Mouse (Mus musculus): ENCODE results near the gene Celf6. TPM values are rescaled to one million over a fixed set of nuclear protein-coding genes. Genes with fewer than 3 reads are reported as not detected.

Gene Celf6
- total and polyA plus RNA-seq, 2 experiments from 2014 or later: 40.9 to 82.3 TPM

DNA sequence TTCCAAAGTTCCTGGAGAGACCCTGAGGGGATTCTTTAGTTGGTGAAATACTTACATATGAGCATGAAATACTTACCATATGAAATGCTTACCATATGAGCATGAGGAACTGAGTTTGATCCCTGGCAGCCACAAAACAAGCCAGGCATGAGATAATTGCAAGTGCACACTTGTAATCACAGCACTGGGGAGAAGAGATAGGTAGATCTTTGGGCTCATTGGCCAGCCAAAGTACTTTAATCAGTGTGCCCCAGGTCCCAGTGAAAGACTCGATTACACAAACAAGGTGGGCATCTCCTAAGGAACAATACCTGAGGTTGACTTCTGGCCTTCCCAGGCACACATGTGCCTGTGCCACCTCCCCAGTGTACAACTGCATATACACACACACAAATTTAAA is 60.7 kb downstream of the Celf6 start:
- Histone ChIP-seq H3K9ac (replicated peaks; ENCODE audit: low read length) (no peak overlapping the region), H3K27ac (no peak overlapping the region), H3K9me3 (ENCODE audit: low read length) (no peaks in the 10 kb centered on the region), H3K27me3 (ENCODE audit: insufficient read depth, low read length) (no peaks in the 10 kb centered on the region), H3K4me3 (ENCODE audit: low read length) (no peak overlapping the region), H3K36me3 (ENCODE audit: insufficient read depth, low read length) (peaks cover 60% of the 10 kb centered on the region), H3K4me2 (ENCODE audit: low read depth, low read length) (no peak overlapping the region), H3K4me1 (ENCODE audit: insufficient read depth, low read length) (no peaks in the 10 kb centered on the region)
- WGBS: 90% methylated on average over 1 of the region's 1 CpGs
- no peak for TF ChIP-seq CTCF (IDR thresholded peaks at IDR 0.05; ENCODE audit: low read depth)
- no peak for ATAC-seq
- no peak for DNase-seq (ENCODE audit: low spot score)

- Histone ChIP-seq H3K4me2 (ENCODE audit: low read depth, low read length) (no peak overlapping the region), H3K36me3 (ENCODE audit: insufficient read depth, low read length) (peaks cover 50% of the 10 kb centered on the region), H3K9me3 (ENCODE audit: low read length) (no peaks in the 10 kb centered on the region), H3K4me3 (ENCODE audit: low read length) (no peak overlapping the region), H3K27ac (no peak overlapping the region), H3K9ac (replicated peaks; ENCODE audit: low read length) (no peak overlapping the region), H3K27me3 (ENCODE audit: insufficient read depth, low read length) (no peaks in the 10 kb centered on the region), H3K4me1 (ENCODE audit: insufficient read depth, low read length) (no peaks in the 10 kb centered on the region)
- TF ChIP-seq CTCF (IDR thresholded peaks at IDR 0.05; ENCODE audit: low read depth): no peak
- DNase-seq (ENCODE audit: low spot score): no peak
- no peak for ATAC-seq
- WGBS: 85% methylated on average over 4 of the region's 4 CpGs
Measured at GRCm38 (mm10) chr9:59639936-59640335, 62.2 kb downstream of the Celf6 start.

GRCm38 (mm10) chr9:59641320-59641719 is 63.6 kb downstream of the Celf6 start:
- TF ChIP-seq CTCF (IDR thresholded peaks at IDR 0.05; ENCODE audit: low read depth): no peak
- no peaks in the 10 kb centered on the region for H3K27me3 ChIP-seq (ENCODE audit: insufficient read depth, low read length)
- 78% methylated on average over 2 of the region's 2 CpGs for WGBS

DNA sequence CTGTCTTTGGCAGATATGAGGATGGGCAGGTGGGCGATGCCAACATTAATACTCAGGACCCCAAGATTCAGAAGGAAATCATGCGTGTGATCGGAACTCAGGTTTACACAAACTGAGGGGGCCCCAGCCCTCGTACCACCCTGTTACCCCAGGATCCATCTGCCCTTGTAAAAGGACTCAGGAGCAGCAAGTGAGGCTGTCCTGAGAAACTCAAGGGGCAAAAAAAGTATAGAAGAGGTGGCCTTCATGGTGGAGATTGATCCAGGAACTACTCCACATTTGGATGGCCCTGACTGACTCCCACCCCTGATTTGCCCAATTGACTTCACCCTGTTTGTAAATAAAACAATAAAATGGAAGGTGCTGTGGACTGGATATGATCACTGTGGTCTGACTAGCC is 72.2 kb downstream of the Celf6 start:
- Histone ChIP-seq H3K27ac (no peak overlapping the region), H3K4me3 (ENCODE audit: low read length) (no peak overlapping the region), H3K9ac (replicated peaks; ENCODE audit: low read length) (no peak overlapping the region), H3K4me1 (ENCODE audit: insufficient read depth, low read length) (no peaks in the 10 kb centered on the region), H3K36me3 (ENCODE audit: insufficient read depth, low read length) (peaks cover 32% of the 10 kb centered on the region), H3K4me2 (ENCODE audit: low read depth, low read length) (no peak overlapping the region), H3K27me3 (ENCODE audit: insufficient read depth, low read length) (no peaks in the 10 kb centered on the region), H3K9me3 (ENCODE audit: low read length) (no peaks in the 10 kb centered on the region)
- 97% methylated on average over 4 of the region's 4 CpGs for WGBS
- no peak for DNase-seq (ENCODE audit: low spot score)
- no peak for ATAC-seq
- no peak for TF ChIP-seq CTCF (IDR thresholded peaks at IDR 0.05; ENCODE audit: low read depth)

More at GRCm38 (mm10) chr9:59641320-59641719, 63.6 kb downstream of the Celf6 start:
- DNase-seq (ENCODE audit: low spot score): no peak
- H3K4me1 ChIP-seq (ENCODE audit: insufficient read depth, low read length): no peaks in the 10 kb centered on the region
- H3K9ac ChIP-seq (replicated peaks; ENCODE audit: low read length): no peak overlapping the region
- peaks cover 43% of the 10 kb centered on the region for H3K36me3 ChIP-seq (ENCODE audit: insufficient read depth, low read length)
- no peaks in the 10 kb centered on the region for H3K9me3 ChIP-seq (ENCODE audit: low read length)
- ATAC-seq: no peak
- H3K4me2 ChIP-seq (ENCODE audit: low read depth, low read length): no peak overlapping the region
- H3K4me3 ChIP-seq (ENCODE audit: low read length): no peak overlapping the region
- H3K27ac ChIP-seq: no peak overlapping the region

DNA sequence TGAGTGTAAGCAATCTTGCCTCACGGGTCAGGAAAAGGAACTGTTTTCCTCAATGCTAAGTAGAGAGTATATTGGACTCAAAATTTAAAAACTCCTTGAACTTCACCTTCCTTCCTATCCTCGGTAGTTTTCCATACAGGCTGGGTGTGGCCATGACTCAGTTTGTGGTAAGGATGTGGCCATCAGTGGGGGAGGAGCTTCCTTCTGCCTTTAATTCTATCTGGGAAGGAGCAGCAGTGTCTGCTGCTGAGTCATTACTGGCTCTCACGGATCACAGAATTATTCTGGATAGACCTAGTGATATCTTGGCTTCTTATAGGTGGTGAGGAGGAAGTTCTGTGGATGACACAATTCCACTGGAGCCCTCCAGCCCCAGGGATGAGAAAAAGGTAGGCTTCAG is 75.7 kb downstream of the Celf6 start:
- WGBS: 31% methylated on average over 3 of the region's 3 CpGs
- DNase-seq (ENCODE audit: low spot score) (no peak), ATAC-seq (no peak)
- Histone ChIP-seq H3K9me3 (ENCODE audit: low read length) (no peaks in the 10 kb centered on the region), H3K4me3 (ENCODE audit: low read length) (no peak overlapping the region), H3K9ac (replicated peaks; ENCODE audit: low read length) (no peak overlapping the region), H3K4me2 (ENCODE audit: low read depth, low read length) (no peak overlapping the region), H3K27ac (no peak overlapping the region), H3K27me3 (ENCODE audit: insufficient read depth, low read length) (no peaks in the 10 kb centered on the region), H3K36me3 (ENCODE audit: insufficient read depth, low read length) (peaks cover 28% of the 10 kb centered on the region), H3K4me1 (ENCODE audit: insufficient read depth, low read length) (peaks cover 7% of the 10 kb centered on the region)
- TF ChIP-seq CTCF (IDR thresholded peaks at IDR 0.05; ENCODE audit: low read depth): no peak

DNA sequence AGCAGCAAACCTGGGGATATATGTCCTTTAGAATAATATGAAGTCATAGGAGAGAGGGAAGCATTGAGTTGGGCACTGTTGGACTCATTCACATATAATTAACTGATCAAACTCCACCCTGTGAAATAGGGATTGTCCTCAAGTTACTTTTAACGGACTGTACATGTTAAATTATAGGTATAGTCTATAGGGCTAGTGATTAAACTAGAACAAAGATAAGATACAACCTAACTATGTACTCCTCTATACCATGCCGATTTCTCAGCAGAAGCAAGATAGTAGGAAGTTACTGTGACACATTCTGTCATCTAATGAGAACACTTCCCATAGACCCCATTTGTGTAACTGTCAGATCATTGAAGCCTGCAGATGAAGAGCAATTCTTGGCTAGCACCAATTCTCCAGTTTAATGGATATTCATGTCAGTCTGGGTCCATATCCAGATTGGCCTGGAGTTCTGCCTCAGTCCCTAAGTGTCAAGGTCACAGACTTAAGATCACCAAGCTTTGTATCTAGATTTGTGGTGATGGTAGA is 76.8 kb downstream of the Celf6 start:
- no peaks in the 10 kb centered on the region for H3K27me3 ChIP-seq (ENCODE audit: insufficient read depth, low read length)
- no peak overlapping the region for H3K4me3 ChIP-seq (ENCODE audit: low read length)
- H3K36me3 ChIP-seq (ENCODE audit: insufficient read depth, low read length): peaks cover 17% of the 10 kb centered on the region
- ATAC-seq (no peak), DNase-seq (ENCODE audit: low spot score) (no peak)
- H3K9ac ChIP-seq (replicated peaks; ENCODE audit: low read length): no peak overlapping the region
- peaks cover 17% of the 10 kb centered on the region for H3K4me1 ChIP-seq (ENCODE audit: insufficient read depth, low read length)
- no peak for TF ChIP-seq CTCF (IDR thresholded peaks at IDR 0.05; ENCODE audit: low read depth)
- no peaks in the 10 kb centered on the region for H3K9me3 ChIP-seq (ENCODE audit: low read length)
- no peak overlapping the region for H3K4me2 ChIP-seq (ENCODE audit: low read depth, low read length)
- 93% methylated on average over 2 of the region's 2 CpGs for WGBS
- no peak overlapping the region for H3K27ac ChIP-seq

GRCm38 (mm10) chr9:59655958-59656634 is 78.4 kb downstream of the Celf6 start, which contains the start of gene Pkm:
Gene Pkm (plus strand): TSS chr9:59656368.
- Histone ChIP-seq H3K27me3 (ENCODE audit: insufficient read depth, low read length) (no peaks in the 10 kb centered on the region), H3K4me2 (ENCODE audit: low read depth, low read length) (peak within 1 kb of the TSS; percentile 83), H3K9ac (replicated peaks; ENCODE audit: low read length) (peak within 1 kb of the TSS; percentile 93), H3K4me1 (ENCODE audit: insufficient read depth, low read length) (peaks cover 32% of the 10 kb centered on the region), H3K27ac (peak within 1 kb of the TSS; percentile 99), H3K36me3 (ENCODE audit: insufficient read depth, low read length) (peaks cover 2% of the 10 kb centered on the region; the same call in 1 of the 2 replicates), H3K4me3 (ENCODE audit: low read length) (peak within 1 kb of the TSS; percentile 87), H3K9me3 (ENCODE audit: low read length) (no peaks in the 10 kb centered on the region)
- under 1% methylated on average over 40 of the region's 46 CpGs for WGBS
- DNase-seq (ENCODE audit: low spot score): peak; percentile 97
- peak; percentile 26 for TF ChIP-seq CTCF (IDR thresholded peaks at IDR 0.05; ENCODE audit: low read depth)
- ATAC-seq: peak; percentile 90

Other genes starting within 250 kb of the Celf6 start
- 32.9 and 55.5 TPM in 2 replicates for gene Bbs4, start 224.4 kb upstream of the Celf6 start, total RNA-seq (2014; rRNA removed)
- gene Bbs4, start 224.4 kb upstream of the Celf6 start, polyA plus RNA-seq (2015; fragmentation: Nextera tagmentation; extraction: Ambion mirVana): 52.2 and 56.1 TPM in 2 replicates
- 34.4 and 40.3 TPM in 2 replicates for gene Arih1, start 91.3 kb upstream of the Celf6 start, total RNA-seq (2014; rRNA removed)
- 7.4 and 9.3 TPM in 2 replicates for gene Arih1, start 91.3 kb upstream of the Celf6 start, polyA plus RNA-seq (2015; fragmentation: Nextera tagmentation; extraction: Ambion mirVana)
- 52.9 and 54.8 TPM in 2 replicates for gene Hexa, start 38.4 kb upstream of the Celf6 start, total RNA-seq (2014; rRNA removed)
- gene Hexa, start 38.4 kb upstream of the Celf6 start, polyA plus RNA-seq (2015; fragmentation: Nextera tagmentation; extraction: Ambion mirVana): 52.7 and 53.1 TPM in 2 replicates
- gene Tmem202, start 38.1 kb upstream of the Celf6 start, total RNA-seq (2014; rRNA removed): 1.5 and 3.7 TPM in 2 replicates
- gene Tmem202, start 38.1 kb upstream of the Celf6 start, polyA plus RNA-seq (2015; fragmentation: Nextera tagmentation; extraction: Ambion mirVana): 1.1 and 1.6 TPM in 2 replicates
- gene Parp6, start 39.4 kb downstream of the Celf6 start, total RNA-seq (2014; rRNA removed): 123 and 129 TPM in 2 replicates
- 136 and 156 TPM in 2 replicates for gene Parp6, start 39.4 kb downstream of the Celf6 start, polyA plus RNA-seq (2015; fragmentation: Nextera tagmentation; extraction: Ambion mirVana)
- 945 and 948 TPM in 2 replicates for gene Pkm, start 78.5 kb downstream of the Celf6 start, total RNA-seq (2014; rRNA removed)
- 864 and 883 TPM in 2 replicates for gene Pkm, start 78.5 kb downstream of the Celf6 start, polyA plus RNA-seq (2015; fragmentation: Nextera tagmentation; extraction: Ambion mirVana)
- 5.0 and 11.2 TPM in 2 replicates for gene Gramd2, start 102.2 kb downstream of the Celf6 start, total RNA-seq (2014; rRNA removed)
- 2.9 and 4.0 TPM in 2 replicates for gene Gramd2, start 102.2 kb downstream of the Celf6 start, polyA plus RNA-seq (2015; fragmentation: Nextera tagmentation; extraction: Ambion mirVana)
- 2.4 and 8.2 TPM in 2 replicates for gene Senp8, start 172.8 kb downstream of the Celf6 start, total RNA-seq (2014; rRNA removed)
- gene Senp8, start 172.8 kb downstream of the Celf6 start, polyA plus RNA-seq (2015; fragmentation: Nextera tagmentation; extraction: Ambion mirVana): 4.3 and 5.6 TPM in 2 replicates
- gene Myo9a, start 173.0 kb downstream of the Celf6 start, total RNA-seq (2014; rRNA removed): 25.0 and 46.3 TPM in 2 replicates
- 14.4 and 15.4 TPM in 2 replicates for gene Myo9a, start 173.0 kb downstream of the Celf6 start, polyA plus RNA-seq (2015; fragmentation: Nextera tagmentation; extraction: Ambion mirVana)

Data from hindbrain, postnatal 0 days (tissue).